Mouse (Mus musculus) midbrain, embryonic 16.5 days (tissue): ENCODE measurements around the gene H2-Ob. TPM values are rescaled to one million over a fixed set of nuclear protein-coding genes. Genes with fewer than 3 reads are reported as not detected.

ENCODE experiments used
- ATAC-seq: fragments of 200-750 bp; cut with Nextera tagmentation; 2 replicates; pipeline ENCODE4 v1.8.0; 2017; ENCODE audit warnings: moderate TSS enrichment
- H3K27ac ChIP-seq: fragments of 300-500 bp; sonication (generic); 2 replicates; pipeline ENCODE4 v1.5.1; 2014; ENCODE audit warnings: mild to moderate bottlenecking, low read length, mixed read lengths
- H3K27me3 ChIP-seq: fragments of 300-500 bp; sonication (generic); 2 replicates; pipeline ENCODE4 v1.6.1; 2014; ENCODE audit warnings: low read depth, low read length, mixed read lengths; ENCODE audit not compliant: control insufficient read depth, insufficient read depth
- H3K36me3 ChIP-seq: fragments of 300-500 bp; sonication (generic); 2 replicates; pipeline ENCODE4 v1.6.1; 2014; ENCODE audit warnings: mild to moderate bottlenecking, low read length, moderate library complexity, mixed read lengths; ENCODE audit not compliant: control insufficient read depth, insufficient read depth
- H3K4me1 ChIP-seq: fragments of 300-500 bp; sonication (generic); 2 replicates; pipeline ENCODE4 v1.6.1; 2014; ENCODE audit warnings: mild to moderate bottlenecking, low read length, mixed read lengths; ENCODE audit not compliant: control insufficient read depth, insufficient read depth
- H3K4me2 ChIP-seq: fragments of 300-500 bp; sonication (generic); 2 replicates; pipeline ENCODE4 v1.6.1; 2014; ENCODE audit warnings: mild to moderate bottlenecking, low read length, mixed read lengths
- H3K4me3 ChIP-seq: fragments of 300-500 bp; sonication (generic); 2 replicates; pipeline ENCODE4 v1.5.1; 2014; ENCODE audit warnings: low read depth, mild to moderate bottlenecking, low read length, moderate library complexity, mixed read lengths
- H3K9ac ChIP-seq: fragments of 300-500 bp; sonication (generic); 2 replicates; pipeline ENCODE4 v1.6.1; 2014; ENCODE audit warnings: low read depth, low read length, mixed read lengths
- H3K9me3 ChIP-seq: fragments of 300-500 bp; sonication (generic); replicated peaks from 2 replicates; pipeline ENCODE4 v1.6.1; 2014; ENCODE audit warnings: mild to moderate bottlenecking, low read length, mixed read lengths; ENCODE audit not compliant: control insufficient read depth, poor library complexity, severe bottlenecking
- WGBS: fragments of 180-500 bp; shearing (Covaris S2); extraction: QIAGEN DNeasy Blood & Tissue Kit; methylation state at CpG from one replicate; pipeline ENCODE4 v1.1.7; 2014; 5-methylcytosine and 5-hydroxymethylcytosine counted together
- polyA plus RNA-seq: library from polyadenylated mRNA; unstranded; fragments of >200 nt; fragmentation: Nextera tagmentation; extraction: Ambion mirVana; gene quantifications from 2 replicates; pipeline ENCODE4 v1.2.1, GENCODE M21; 2015

H2-Ob gene
- polyA plus RNA-seq, 1 experiment from 2014 or later: 0.40 TPM

GRCm38 (mm10) chr17:34240916-34241315, 2.2 kb downstream of the H2-Ob start:
- Histone ChIP-seq H3K9ac (no peak overlapping the region), H3K4me3 (no peak overlapping the region), H3K4me1 (no peaks in the 10 kb centered on the region), H3K27ac (no peak overlapping the region), H3K36me3 (no peaks in the 10 kb centered on the region), H3K4me2 (no peak overlapping the region), H3K9me3 (no peaks in the 10 kb centered on the region; the same call in 1 of the 2 replicates), H3K27me3 (no peaks in the 10 kb centered on the region)
- no peak for ATAC-seq
- WGBS: 85% methylated on average over 6 of the region's 6 CpGs

GRCm38 (mm10) chr17:34244656-34245055, 6.0 kb downstream of the H2-Ob start:
- H3K27ac ChIP-seq: no peak overlapping the region
- H3K4me3 ChIP-seq: no peak overlapping the region
- H3K9me3 ChIP-seq: no peaks in the 10 kb centered on the region; the same call in 1 of the 2 replicates
- H3K9ac ChIP-seq: no peak overlapping the region
- no peak for ATAC-seq
- H3K4me2 ChIP-seq: no peak overlapping the region
- WGBS: 76% methylated on average over 4 of the region's 4 CpGs
- H3K27me3 ChIP-seq: no peaks in the 10 kb centered on the region
- H3K36me3 ChIP-seq: no peaks in the 10 kb centered on the region
- H3K4me1 ChIP-seq: no peaks in the 10 kb centered on the region

- Histone ChIP-seq H3K9ac (no peak overlapping the region), H3K27ac (no peak overlapping the region), H3K4me1 (no peaks in the 10 kb centered on the region), H3K36me3 (no peaks in the 10 kb centered on the region), H3K4me2 (no peak overlapping the region), H3K4me3 (no peak overlapping the region), H3K27me3 (no peaks in the 10 kb centered on the region), H3K9me3 (no peaks in the 10 kb centered on the region)
- 84% methylated on average over 3 of the region's 3 CpGs for WGBS
- no peak for ATAC-seq
Measured at GRCm38 (mm10) chr17:34247047-34247446, 8.3 kb downstream of the H2-Ob start.

- no peak overlapping the region for H3K4me2 ChIP-seq
- H3K4me1 ChIP-seq: no peaks in the 10 kb centered on the region
- ATAC-seq: no peak
- H3K27me3 ChIP-seq: no peaks in the 10 kb centered on the region
- WGBS: 65% methylated on average over 2 of the region's 2 CpGs
- H3K9ac ChIP-seq: no peak overlapping the region
- H3K27ac ChIP-seq: no peak overlapping the region
- no peaks in the 10 kb centered on the region for H3K36me3 ChIP-seq
- no peaks in the 10 kb centered on the region for H3K9me3 ChIP-seq
- no peak overlapping the region for H3K4me3 ChIP-seq
Measured at GRCm38 (mm10) chr17:34248764-34249163, 10.1 kb downstream of the H2-Ob start.

- Histone ChIP-seq H3K9ac (no peak overlapping the region), H3K4me2 (no peak overlapping the region), H3K4me1 (no peaks in the 10 kb centered on the region), H3K27ac (no peak overlapping the region), H3K4me3 (no peak overlapping the region), H3K27me3 (no peaks in the 10 kb centered on the region), H3K36me3 (no peaks in the 10 kb centered on the region), H3K9me3 (no peaks in the 10 kb centered on the region)
- ATAC-seq: no peak
- 52% methylated on average over 3 of the region's 3 CpGs for WGBS
Measured at GRCm38 (mm10) chr17:34249361-34249760, 10.7 kb downstream of the H2-Ob start.

GRCm38 (mm10) chr17:34249878-34250277, 11.2 kb downstream of the H2-Ob start:
- no peak overlapping the region for H3K4me2 ChIP-seq
- peak; percentile 48; the same call in 1 of the 2 replicates for ATAC-seq
- WGBS: 18% methylated on average over 4 of the region's 4 CpGs

GRCm38 (mm10) chr17:34251666-34252065, 13.0 kb downstream of the H2-Ob start:
- Histone ChIP-seq H3K9ac (no peak overlapping the region), H3K27me3 (no peaks in the 10 kb centered on the region), H3K9me3 (no peaks in the 10 kb centered on the region), H3K4me1 (no peaks in the 10 kb centered on the region), H3K4me3 (no peak overlapping the region), H3K4me2 (no peak overlapping the region), H3K36me3 (no peaks in the 10 kb centered on the region), H3K27ac (no peak overlapping the region)
- ATAC-seq: no peak
- 41% methylated on average over 4 of the region's 4 CpGs for WGBS

More at GRCm38 (mm10) chr17:34249878-34250277, 11.2 kb downstream of the H2-Ob start:
- no peak overlapping the region for H3K4me3 ChIP-seq
- H3K4me1 ChIP-seq: no peaks in the 10 kb centered on the region
- H3K9ac ChIP-seq: no peak overlapping the region
- no peaks in the 10 kb centered on the region for H3K9me3 ChIP-seq
- H3K27ac ChIP-seq: no peak overlapping the region
- H3K27me3 ChIP-seq: no peaks in the 10 kb centered on the region
- no peaks in the 10 kb centered on the region for H3K36me3 ChIP-seq

- no peaks in the 10 kb centered on the region for H3K4me1 ChIP-seq
- WGBS: 85% methylated on average over 5 of the region's 5 CpGs
- H3K4me2 ChIP-seq: no peak overlapping the region
- no peaks in the 10 kb centered on the region for H3K9me3 ChIP-seq
- H3K36me3 ChIP-seq: no peaks in the 10 kb centered on the region
- H3K9ac ChIP-seq: no peak overlapping the region
- H3K4me3 ChIP-seq: no peak overlapping the region
- no peak for ATAC-seq
- H3K27me3 ChIP-seq: no peaks in the 10 kb centered on the region
- H3K27ac ChIP-seq: no peak overlapping the region
Measured at GRCm38 (mm10) chr17:34256501-34256900, 17.8 kb downstream of the H2-Ob start.

GRCm38 (mm10) chr17:34257594-34258375, 19.1 kb downstream of the H2-Ob start, which contains the start of gene H2-Ab1:
H2-Ab1 (plus strand) TSS chr17:34257689.
- Histone ChIP-seq H3K4me1 (no peaks in the 10 kb centered on the region), H3K4me2 (no peak within 1 kb of the TSS), H3K9me3 (no peaks in the 10 kb centered on the region), H3K27me3 (no peaks in the 10 kb centered on the region), H3K4me3 (no peak within 1 kb of the TSS), H3K9ac (no peak within 1 kb of the TSS), H3K27ac (no peak within 1 kb of the TSS), H3K36me3 (no peaks in the 10 kb centered on the region)
- no peak for ATAC-seq
- WGBS: 72% methylated on average over 11 of the region's 11 CpGs
